Mouse (Mus musculus) kidney, postnatal 0 days (tissue): ENCODE measurements around the gene Olfr1028. TPM values are rescaled to one million over a fixed set of nuclear protein-coding genes. Genes with fewer than 3 reads are reported as not detected.

ENCODE experiments used
- ATAC-seq: fragments of 200-750 bp; cut with Nextera tagmentation; replicated peaks from 2 replicates; pipeline ENCODE4 v1.8.0; 2017; ENCODE audit warnings: low read depth, moderate number of reproducible peaks, moderate TSS enrichment, moderate library complexity; ENCODE audit not compliant: low FRiP score
- DNase-seq: peaks from one replicate; pipeline ENCODE4 v3.0.0-alpha.2; 2016; ENCODE audit warnings: low spot score
- H3K27ac ChIP-seq: fragments of 300-500 bp; sonication (generic); 2 replicates; pipeline ENCODE4 v1.5.1; 2014; ENCODE audit warnings: mild to moderate bottlenecking
- H3K27me3 ChIP-seq: fragments of 300-500 bp; sonication (generic); 2 replicates; pipeline ENCODE4 v1.6.1; 2014; ENCODE audit warnings: low read length, mixed read lengths; ENCODE audit not compliant: insufficient read depth
- H3K36me3 ChIP-seq: fragments of 300-500 bp; sonication (generic); 2 replicates; pipeline ENCODE4 v1.6.1; 2014; ENCODE audit warnings: low read length, mixed read lengths; ENCODE audit not compliant: insufficient read depth
- H3K4me1 ChIP-seq: fragments of 300-500 bp; sonication (generic); replicated peaks from 2 replicates; pipeline ENCODE4 v1.6.1; 2014; ENCODE audit warnings: antibody characterized with exemption, low read length, mixed read lengths; ENCODE audit not compliant: insufficient read depth
- H3K4me2 ChIP-seq: fragments of 300-500 bp; sonication (generic); 2 replicates; pipeline ENCODE4 v1.6.1; 2014; ENCODE audit warnings: mild to moderate bottlenecking, low read length, moderate library complexity, mixed read lengths
- H3K4me3 ChIP-seq: fragments of 300-500 bp; sonication (generic); replicated peaks from 2 replicates; pipeline ENCODE4 v1.5.1; 2014; ENCODE audit warnings: low read depth, low read length
- H3K9ac ChIP-seq: fragments of 300-500 bp; sonication (generic); 2 replicates; pipeline ENCODE4 v1.6.1; 2014; ENCODE audit warnings: low read depth, low read length
- H3K9me3 ChIP-seq: fragments of 300-500 bp; sonication (generic); replicated peaks from 2 replicates; pipeline ENCODE4 v1.6.1; 2016; ENCODE audit warnings: low read length, inconsistent platforms, mixed read lengths
- CTCF ChIP-seq: IDR thresholded peaks from 2 replicates; pipeline ENCODE4 v1.5.1; 2016; ENCODE audit warnings: antibody characterized with exemption, low read depth, mild to moderate bottlenecking, moderate library complexity
- WGBS: fragments of 180-500 bp; shearing (Covaris S2); extraction: QIAGEN DNeasy Blood & Tissue Kit; methylation state at CpG from one replicate; pipeline ENCODE4 v1.1.7; 2014; 5-methylcytosine and 5-hydroxymethylcytosine counted together
- polyA plus RNA-seq: library from polyadenylated mRNA; unstranded; fragments of >200 nt; fragmentation: Nextera tagmentation; extraction: Ambion mirVana; gene quantifications from 2 replicates; pipeline ENCODE4 v1.2.1, GENCODE M21; 2015

The Olfr1028 gene
- polyA plus RNA-seq, 1 experiment from 2014 or later = not detected

DNA sequence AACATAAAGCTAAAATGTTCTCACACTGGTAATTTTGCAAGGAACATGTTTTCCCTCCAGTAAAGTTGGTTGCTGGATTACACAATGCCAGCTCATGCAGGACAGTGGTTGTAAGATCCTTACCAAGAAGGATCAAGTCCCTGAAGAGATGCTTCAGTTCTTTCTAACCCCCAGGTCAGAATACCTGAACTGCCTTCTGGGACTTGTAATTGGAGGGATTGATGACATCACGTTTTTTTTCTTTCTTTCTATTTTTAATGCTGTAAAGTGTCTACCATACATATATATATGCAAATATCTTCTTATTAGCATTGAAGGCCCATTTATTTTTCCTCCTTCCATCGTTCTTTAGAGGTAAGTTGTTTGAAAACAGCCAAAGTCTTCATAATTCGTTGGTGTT is 39.8 kb downstream of the Olfr1028 start, which contains the start of gene Olfr1031:
TSS of gene Olfr1031 (plus strand) at position 301 of the 400 bp plus-strand sequence.
- ATAC-seq (no peak), DNase-seq (no peak)
- H3K27me3 ChIP-seq = no peaks in the 10 kb centered on the region
- no peaks in the 10 kb centered on the region for H3K9me3 ChIP-seq
- no peak within 1 kb of the TSS for H3K27ac ChIP-seq
- TF ChIP-seq CTCF = no peak
- no peaks in the 10 kb centered on the region for H3K36me3 ChIP-seq
- WGBS = 56% methylated on average over 3 of the region's 3 CpGs
- no peak within 1 kb of the TSS for H3K9ac ChIP-seq
- no peak within 1 kb of the TSS for H3K4me3 ChIP-seq
- H3K4me1 ChIP-seq = no peaks in the 10 kb centered on the region
- H3K4me2 ChIP-seq = no peak within 1 kb of the TSS

Other genes with a start within 250 kb of the Olfr1028 start
- not detected in 2 replicates for gene Olfr1009, start 235.0 kb upstream of the Olfr1028 start, polyA plus RNA-seq
- gene Olfr1012, start 187.7 kb upstream of the Olfr1028 start, polyA plus RNA-seq = not detected in 2 replicates
- gene Olfr1013, start 183.3 kb upstream of the Olfr1028 start, polyA plus RNA-seq = not detected in 2 replicates
- gene Olfr1014, start 177.7 kb upstream of the Olfr1028 start, polyA plus RNA-seq = not detected in 2 replicates
- gene Olfr1015, start 168.4 kb upstream of the Olfr1028 start, polyA plus RNA-seq = not detected in 2 replicates
- gene Olfr1016, start 147.9 kb upstream of the Olfr1028 start, polyA plus RNA-seq = not detected in 2 replicates
- not detected in 2 replicates for gene Olfr1018, start 132.0 kb upstream of the Olfr1028 start, polyA plus RNA-seq
- gene Olfr1019, start 105.0 kb upstream of the Olfr1028 start, polyA plus RNA-seq = not detected in 2 replicates
- not detected in 2 replicates for gene Olfr1020, start 103.4 kb upstream of the Olfr1028 start, polyA plus RNA-seq
- not detected in 2 replicates for gene Olfr1022, start 81.8 kb upstream of the Olfr1028 start, polyA plus RNA-seq
- gene Olfr1023, start 64.8 kb upstream of the Olfr1028 start, polyA plus RNA-seq = not detected in 2 replicates
- gene Olfr1024, start 45.4 kb upstream of the Olfr1028 start, polyA plus RNA-seq = not detected in 2 replicates
- gene Olfr1025-ps1, start 35.2 kb upstream of the Olfr1028 start, polyA plus RNA-seq = not detected in 2 replicates
- not detected in 2 replicates for gene Olfr1026, start 28.9 kb upstream of the Olfr1028 start, polyA plus RNA-seq
- gene Olfr1029, start 23.5 kb downstream of the Olfr1028 start, polyA plus RNA-seq = not detected in 2 replicates
- gene Olfr1030, start 28.8 kb downstream of the Olfr1028 start, polyA plus RNA-seq = not detected in 2 replicates
- not detected in 2 replicates for gene Olfr1031, start 39.9 kb downstream of the Olfr1028 start, polyA plus RNA-seq
- gene Olfr1032, start 55.1 kb downstream of the Olfr1028 start, polyA plus RNA-seq = not detected in 2 replicates
- 5.0 and 5.4 TPM in 2 replicates for gene Olfr1033, start 70.2 kb downstream of the Olfr1028 start, polyA plus RNA-seq
- 0.04 and 0.09 TPM in 2 replicates for gene Olfr1034, start 95.4 kb downstream of the Olfr1028 start, polyA plus RNA-seq
- not detected in 2 replicates for gene Olfr1036, start 123.6 kb downstream of the Olfr1028 start, polyA plus RNA-seq
- gene Olfr1037, start 136.9 kb downstream of the Olfr1028 start, polyA plus RNA-seq = not detected in 2 replicates
- gene Olfr1039, start 185.5 kb downstream of the Olfr1028 start, polyA plus RNA-seq = not detected in 2 replicates
- not detected in 2 replicates for gene Olfr1040, start 196.3 kb downstream of the Olfr1028 start, polyA plus RNA-seq
- not detected in 2 replicates for gene Olfr1042, start 211.4 kb downstream of the Olfr1028 start, polyA plus RNA-seq
- gene Olfr1043, start 217.1 kb downstream of the Olfr1028 start, polyA plus RNA-seq = not detected in 2 replicates
- gene Olfr1044, start 227.4 kb downstream of the Olfr1028 start, polyA plus RNA-seq = not detected in 2 replicates
- gene Olfr52, start 235.2 kb downstream of the Olfr1028 start, polyA plus RNA-seq = not detected in 2 replicates